Mouse (Mus musculus) testis, adult 2 months (tissue): ENCODE measurements around the gene Ppm1h.

Experiments used
- CTCF ChIP-seq: fragments of 200-500 bp; IDR thresholded peaks from 2 replicates; pipeline ENCODE4 v1.5.1; 2012; ENCODE audit warnings: low read depth, mild to moderate bottlenecking, inconsistent platforms, low read length, moderate library complexity; ENCODE audit not compliant: control insufficient read depth, insufficient read depth, insufficient replicate concordance
- POLR2A ChIP-seq: fragments of 200-500 bp; IDR thresholded peaks from 2 replicates; pipeline ENCODE4 v1.6.1; 2012; ENCODE audit warnings: low read depth, mild to moderate bottlenecking, inconsistent platforms, low read length, moderate library complexity; ENCODE audit not compliant: control insufficient read depth

DNA sequence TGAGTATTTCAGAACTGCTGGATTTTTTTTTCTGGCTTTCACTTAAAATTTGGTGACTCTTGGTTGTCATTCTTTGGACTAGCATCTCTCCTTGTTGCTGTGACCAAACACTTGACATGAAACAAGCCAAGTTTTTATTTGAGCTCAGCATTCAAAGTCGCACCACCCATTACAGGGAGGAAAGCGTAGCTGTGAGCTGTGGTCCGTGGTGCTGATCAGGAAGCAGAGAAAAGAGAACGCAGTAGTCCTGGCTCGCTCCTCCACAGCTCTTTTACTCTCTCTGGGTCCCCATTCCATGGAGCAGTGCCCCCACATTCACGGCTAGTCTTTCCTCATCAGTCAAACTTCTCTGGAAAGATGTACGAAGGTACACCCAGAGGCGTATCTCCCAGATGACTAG is 87.4 kb downstream of the Ppm1h start:
- TF ChIP-seq CTCF = no peak
- TF ChIP-seq POLR2A = no peak
